Mouse (Mus musculus) v-Abl transformed pro-B cells (cell line): ENCODE measurements around the gene Plscr3.

Experiments
- in situ Hi-C, 2 experiments: fragments of 400-800 bp; cut with MboI; formaldehyde crosslinking; loops; one replicate each; pipeline ENCODE4 v1.15.1; 2025; ENCODE audit not compliant: unreplicated experiment in 2 of 2

Gene Plscr3

GRCm38 (mm10) chr11:69883066-69883465, 36.9 kb downstream of the Plscr3 start:
- in situ Hi-C loops = loop anchor here (5.0 kb wide), 1 partner anchor 39 kb away; the partner anchor contains the start of gene Eif5a (in 2 of the 2)

GRCm38 (mm10) chr11:69883527-69884151, 37.5 kb downstream of the Plscr3 start:
- in situ Hi-C loops = loop anchor here (5.0 kb wide), 1 partner anchor 39 kb away; the partner anchor contains the start of gene Eif5a (in 2 of the 2)

- in situ Hi-C loops = loop anchor here (5.0 kb wide), 1 partner anchor 38 kb away; the partner anchor contains the start of gene Eif5a (in 2 of the 2)
These were observed 38.1 kb downstream of the Plscr3 start for GRCm38 (mm10) chr11:69884240-69884639.

DNA sequence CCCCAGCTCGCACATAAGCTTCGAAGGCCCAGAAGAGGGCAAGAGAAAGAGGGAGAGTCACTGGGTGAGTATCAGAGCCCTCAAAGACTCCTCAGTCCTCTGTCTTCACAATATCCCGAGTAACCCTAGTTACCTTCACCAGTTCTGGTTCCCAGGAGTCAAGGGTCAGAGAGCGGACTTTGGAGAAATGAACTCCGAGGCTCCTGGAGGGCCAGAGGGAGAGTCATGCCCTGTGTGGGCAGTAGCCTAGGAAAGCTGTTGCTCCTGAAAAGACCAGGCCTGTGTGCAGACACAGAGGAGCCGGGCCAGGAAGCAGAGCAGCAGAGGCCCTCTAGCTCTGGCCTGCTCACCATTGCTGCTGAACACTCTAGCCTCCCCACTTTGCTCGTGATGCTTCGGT, 38.5 kb downstream of the Plscr3 start:
- in situ Hi-C loops = loop anchor here (5.0 kb wide), 1 partner anchor 38 kb away; the partner anchor contains the start of gene Eif5a (in 2 of the 2)

GRCm38 (mm10) chr11:69886907-69887635, 40.9 kb downstream of the Plscr3 start:
- in situ Hi-C loops = no loop called here

DNA sequence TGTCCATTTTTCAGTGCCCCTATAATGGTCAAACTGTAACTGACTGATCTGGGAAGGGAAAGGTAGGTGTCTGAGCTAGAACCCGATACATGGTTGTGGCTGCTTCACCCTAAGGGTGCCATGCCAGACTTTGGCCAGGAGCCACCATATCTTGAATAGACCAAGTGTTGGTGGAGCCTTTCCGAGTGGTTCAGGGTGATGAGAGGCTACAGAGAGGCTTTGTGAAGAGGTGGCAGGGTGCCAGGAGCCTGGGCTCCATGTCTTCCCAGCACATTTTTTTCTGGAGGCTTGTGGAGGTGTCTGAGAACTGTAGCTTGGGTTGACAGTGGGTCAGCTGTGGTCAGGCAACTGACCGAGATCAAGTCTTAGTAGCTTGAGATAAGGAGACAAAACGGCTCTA, 45.3 kb downstream of the Plscr3 start:
- in situ Hi-C loops = no loop called here

GRCm38 (mm10) chr11:69894671-69895070, 48.5 kb downstream of the Plscr3 start:
- in situ Hi-C loops = no loop called here

- in situ Hi-C loops = no loop called here
These were observed 49.1 kb downstream of the Plscr3 start, which contains the start of gene Acap1 for GRCm38 (mm10) chr11:69895291-69895690. TSS of gene Acap1 (minus strand) at chr11:69895539.

DNA sequence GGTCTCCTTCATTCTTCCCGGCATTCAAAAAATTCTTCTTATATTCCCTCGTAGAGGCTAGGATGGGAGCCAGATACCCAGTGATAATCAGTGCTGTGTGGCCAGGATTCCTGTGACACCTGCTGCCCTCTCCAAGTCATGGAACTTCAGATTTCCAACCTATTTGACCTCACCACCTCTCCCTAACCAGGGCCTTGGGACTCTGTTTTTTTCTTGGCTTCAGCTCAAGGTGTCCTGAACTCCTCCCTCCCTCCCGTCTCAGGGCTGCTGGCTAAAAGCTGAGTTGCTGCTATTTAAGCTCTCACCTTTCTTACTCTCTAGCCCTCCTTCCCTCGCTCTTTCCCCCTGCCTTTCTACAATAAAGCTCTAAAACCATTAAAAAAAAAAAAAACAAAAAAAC, 53.7 kb downstream of the Plscr3 start:
- in situ Hi-C loops = no loop called here

DNA sequence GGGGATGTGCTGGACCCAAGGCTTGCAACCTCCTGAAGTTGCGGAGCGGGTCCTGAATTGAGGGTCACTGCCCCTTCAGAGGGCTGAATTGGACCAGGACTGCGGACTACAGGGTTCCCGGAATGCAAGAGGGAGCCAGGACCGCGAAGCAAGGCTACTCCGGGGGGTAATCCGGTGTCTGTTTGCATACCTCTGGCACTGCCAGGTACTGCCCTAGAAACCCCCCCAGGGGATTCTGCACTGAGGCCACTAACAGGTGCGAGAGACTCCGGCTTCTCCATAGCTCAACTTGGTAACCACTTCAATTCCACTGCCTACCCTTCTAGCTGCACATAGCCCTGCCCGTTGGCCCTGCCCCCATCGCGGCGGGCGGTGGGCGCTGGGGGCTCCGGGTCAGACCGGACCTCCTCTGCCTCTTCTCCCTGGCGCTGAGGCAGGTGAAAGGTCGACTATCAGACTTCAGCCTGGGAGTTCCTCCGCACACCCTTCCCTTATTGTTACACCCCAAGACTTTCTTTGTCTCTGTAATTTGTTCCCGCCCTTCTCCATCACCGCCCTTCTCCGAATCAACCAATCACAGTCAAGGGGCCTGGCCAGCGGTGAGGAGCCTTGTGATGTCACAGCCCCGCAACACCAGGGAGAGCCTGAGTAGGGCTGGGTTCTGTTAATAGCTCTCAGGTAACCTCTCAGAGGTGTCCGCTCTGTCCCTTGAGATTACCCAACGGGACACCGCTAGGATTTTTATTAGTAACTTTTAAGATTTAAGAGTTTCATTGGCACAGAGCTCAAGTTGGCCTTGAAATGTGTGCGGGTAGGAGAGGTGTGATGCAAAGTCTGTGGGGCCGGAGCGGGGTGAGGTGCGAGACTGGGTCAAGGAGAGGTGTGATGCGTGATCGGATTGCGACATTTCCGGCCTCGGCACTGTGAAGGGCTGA, 54.6 kb downstream of the Plscr3 start, which contains the start of the genes 2810408A11Rik and Neurl4:
2810408A11Rik (minus strand) TSS at position 517 of the 935 bp plus-strand sequence.
Neurl4 (plus strand) TSS at position 602 of the 935 bp plus-strand sequence.
- in situ Hi-C loops = no loop called here

DNA sequence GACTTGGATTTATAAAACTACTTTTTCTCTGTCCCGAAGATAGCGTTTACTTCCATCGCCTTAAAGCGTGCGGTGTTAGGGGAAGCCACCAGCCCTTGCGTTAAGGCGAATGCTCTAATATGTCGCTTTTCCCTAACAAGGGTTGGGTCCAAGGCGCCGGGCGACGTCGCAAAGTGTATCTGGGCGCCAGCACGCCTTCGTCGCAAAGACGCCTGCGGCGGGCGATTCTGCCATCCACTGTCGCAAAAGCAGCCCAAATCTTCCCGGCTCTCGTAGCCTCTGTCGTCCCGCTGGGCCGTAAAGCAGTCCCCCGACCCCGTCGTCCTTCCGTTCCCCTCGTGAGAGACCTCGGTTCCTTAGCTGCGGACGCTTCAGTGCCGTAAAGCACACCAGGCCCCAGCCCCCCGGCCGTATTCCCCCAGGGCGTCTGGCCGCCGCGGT, 55.2 kb downstream of the Plscr3 start:
- in situ Hi-C loops = no loop called here
